In the genomic region with DNA sequence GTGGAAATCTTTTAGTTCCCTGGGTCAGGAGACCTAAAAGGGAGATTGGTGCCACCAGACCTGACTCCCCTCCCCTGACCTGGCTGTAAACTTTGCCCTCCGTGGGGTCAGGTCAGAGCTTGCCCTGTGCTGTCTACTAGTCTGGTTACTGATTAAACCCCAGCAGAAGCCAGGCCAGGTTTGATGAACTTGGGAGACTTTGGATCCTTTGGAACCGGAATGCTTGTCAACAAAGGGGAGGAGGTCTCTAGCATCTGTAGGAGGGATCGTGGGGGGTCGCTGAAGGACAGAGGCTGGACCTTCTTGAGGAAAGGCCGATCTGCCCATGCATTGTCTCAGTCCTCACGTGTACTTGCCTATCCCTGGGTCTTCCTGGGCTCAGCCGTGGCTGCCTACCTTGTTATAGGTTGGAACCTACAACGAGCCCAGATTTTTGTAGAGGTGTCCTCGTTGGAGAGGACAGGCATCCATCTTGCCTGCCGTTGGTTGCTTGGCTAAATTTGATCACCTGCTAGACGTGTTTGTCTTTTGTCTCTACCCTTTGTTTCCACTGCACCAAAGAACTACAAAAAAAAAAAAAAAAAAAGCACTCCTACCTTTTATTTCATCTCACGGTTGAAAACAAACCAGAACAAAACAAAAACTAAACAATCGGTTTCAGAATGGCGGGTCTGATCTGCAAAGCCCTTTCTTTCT, we compare ENCODE assay signal across 9 mouse cellular contexts. TPM values are rescaled to one million over a fixed set of nuclear protein-coding genes. Genes with fewer than 3 reads are reported as not detected.
DNase-seq lines count a peak whose midpoint lies in the region; ATAC-seq and TF ChIP-seq lines count a peak whose summit lies in the region.
"Had no signal": no experiment of that assay in that cellular context is flagged by ENCODE, and none has a peak within 500 bp of the region (broad histone marks: within the 10 kb centered on the region; RNA-seq: fewer than 3 reads in every experiment).

No protein-coding gene starts in this region.

- WGBS in heart, postnatal 0 days: 62% methylated on average over 14 of the region's 14 CpGs
- 19% methylated on average over 14 of the region's 14 CpGs for WGBS in hindbrain, embryonic 12.5 days
- WGBS in limb, embryonic 13.5 days: 44% methylated on average over 14 of the region's 14 CpGs

- no peak for DNase-seq in heart, postnatal 0 days (ENCODE audit: low spot score)
- DNase-seq in heart, postnatal 36 days: no peak
- DNase-seq in retina, postnatal 1 day: peak; percentile 23
- no peak for DNase-seq in B cell, adult 2 months
- DNase-seq in thymus, postnatal 4 days: no peak
- DNase-seq in adrenal gland, postnatal 14 days: no peak

- ATAC-seq in heart, postnatal 0 days (ENCODE audit: insufficient read depth, low read depth): no peak
- ATAC-seq in hindbrain, embryonic 12.5 days (ENCODE audit: low FRiP score): no peak
- ATAC-seq in limb, embryonic 13.5 days (ENCODE audit: low FRiP score, low read depth): no peak

- no peaks in the 10 kb centered on the region for H3K36me3 ChIP-seq in heart, postnatal 0 days (replicated peaks; ENCODE audit: control insufficient read depth, insufficient read depth, low read length)
- H3K36me3 ChIP-seq in hindbrain, embryonic 12.5 days: no peaks in the 10 kb centered on the region
- H3K36me3 ChIP-seq in limb, embryonic 13.5 days: peaks cover 4% of the 10 kb centered on the region; the same call in 1 of the 2 replicates

- no peaks in the 10 kb centered on the region for H3K9me3 ChIP-seq in heart, postnatal 0 days (replicated peaks; ENCODE audit: control insufficient read depth, low read length)
- no peaks in the 10 kb centered on the region for H3K9me3 ChIP-seq in hindbrain, embryonic 12.5 days (replicated peaks)
- no peaks in the 10 kb centered on the region for H3K9me3 ChIP-seq in limb, embryonic 13.5 days
- H3K9me3 ChIP-seq: G1E had no signal

- no peak overlapping the region for H3K27ac ChIP-seq in heart, postnatal 0 days (ENCODE audit: low read depth)
- H3K27ac ChIP-seq in hindbrain, embryonic 12.5 days: peak overlapping the region; percentile 90
- no peak overlapping the region for H3K27ac ChIP-seq in limb, embryonic 13.5 days

- no peaks in the 10 kb centered on the region for H3K27me3 ChIP-seq in heart, postnatal 0 days (ENCODE audit: control insufficient read depth, insufficient read depth, low read length)
- no peaks in the 10 kb centered on the region for H3K27me3 ChIP-seq in hindbrain, embryonic 12.5 days
- H3K27me3 ChIP-seq in limb, embryonic 13.5 days: no peaks in the 10 kb centered on the region

- H3K9ac ChIP-seq in heart, postnatal 0 days (replicated peaks; ENCODE audit: low read depth, low read length): no peak overlapping the region; the same call in 1 of the 2 replicates
- peak overlapping the region; percentile 99 for H3K9ac ChIP-seq in hindbrain, embryonic 12.5 days
- no peak overlapping the region for H3K9ac ChIP-seq in limb, embryonic 13.5 days

- peak overlapping the region; percentile 93 for H3K4me2 ChIP-seq in heart, postnatal 0 days (ENCODE audit: low read depth, low read length)
- H3K4me2 ChIP-seq in hindbrain, embryonic 12.5 days (replicated peaks): peak overlapping the region; percentile 86
- peak overlapping the region; percentile 89 for H3K4me2 ChIP-seq in limb, embryonic 13.5 days (replicated peaks)

- peak overlapping the region; percentile 5; the same call in 1 of the 2 replicates for H3K4me3 ChIP-seq in heart, postnatal 0 days (ENCODE audit: low read depth, low read length)
- peak overlapping the region; percentile 93 for H3K4me3 ChIP-seq in hindbrain, embryonic 12.5 days
- H3K4me3 ChIP-seq in limb, embryonic 13.5 days: peak overlapping the region; percentile 96; the same call in 1 of the 2 replicates

- TF ChIP-seq CTCF in heart, postnatal 0 days (IDR thresholded peaks at IDR 0.05; ENCODE audit: low read depth): no peak

- intact Hi-C loops in heart, postnatal 36 days (cut with DNase I): no loop called here

- peaks cover 27% of the 10 kb centered on the region; the same call in 1 of the 2 replicates for H3K4me1 ChIP-seq in heart, postnatal 0 days (ENCODE audit: control insufficient read depth, insufficient read depth)
- H3K4me1 ChIP-seq in hindbrain, embryonic 12.5 days: peaks cover 55% of the 10 kb centered on the region
- peaks cover 46% of the 10 kb centered on the region for H3K4me1 ChIP-seq in limb, embryonic 13.5 days

- no peak for TF ChIP-seq EP300 in heart, postnatal 0 days (IDR thresholded peaks at IDR 0.05; ENCODE audit: low read depth)

RNA-seq across cellular contexts. Expression of a gene that starts 3.5 kb away (rescaled TPM):
- total RNA-seq in heart, postnatal 0 days (2014; rRNA removed; ENCODE audit: low replicate concordance): 11.1 and 19.6 TPM in 2 replicates
- polyA plus RNA-seq in heart, postnatal 0 days (2015; fragmentation: Nextera tagmentation; extraction: Ambion mirVana): 4.9 and 5.7 TPM in 2 replicates
- 10 to 100 TPM; 20.3 to 25.1 TPM for total RNA-seq in heart, postnatal 36 days (2021)
- 64.6 and 67.0 TPM in 2 replicates for polyA plus RNA-seq in hindbrain, embryonic 12.5 days (2016; fragmentation: Nextera tagmentation; extraction: Ambion mirVana)
- polyA plus RNA-seq in limb, embryonic 13.5 days (2015; fragmentation: Nextera tagmentation; extraction: Ambion mirVana): 13.9 and 14.3 TPM in 2 replicates
- total RNA-seq in adrenal gland, postnatal 14 days (2021): 94.6 and 96.2 TPM in 2 replicates

Comparison
In these comparisons a context has a peak if more than half of its experiments do, and no peak if none do; other contexts are left out.
1. H3K4me3 ChIP-seq: peak in every context shown above with its lines; median percentile 96 in limb, embryonic 13.5 days; 93 in hindbrain, embryonic 12.5 days; 5 in heart, postnatal 0 days.